Mouse (Mus musculus) ES-Bruce4 (cell line): ENCODE results near the gene Cbl.

Experiments
- CTCF ChIP-seq: IDR thresholded peaks from one replicate; pipeline ENCODE4 v1.8.1; 2011; ENCODE audit warnings: low read depth, low read length
- EP300 ChIP-seq: IDR thresholded peaks from 2 replicates; pipeline ENCODE4 v1.6.1; 2011; ENCODE audit warnings: low read depth, low read length; ENCODE audit not compliant: insufficient read depth
- POLR2A ChIP-seq: IDR thresholded peaks from one replicate; pipeline ENCODE4 v1.8.1; 2011; ENCODE audit warnings: low read length; ENCODE audit not compliant: insufficient read depth

- no peak for TF ChIP-seq POLR2A
- TF ChIP-seq CTCF: no peak
- TF ChIP-seq EP300: no peak
Measured at GRCm38 (mm10) chr9:44119948-44120465, 113.8 kb downstream of the Cbl start.
